Mouse (Mus musculus) G1E (cell line): Measurements from ENCODE around the gene Rgs9bp.

ENCODE experiments used
- CTCF ChIP-seq: IDR thresholded peaks from 2 replicates; pipeline ENCODE4 v1.5.1; 2012; ENCODE audit warnings: low read depth, low read length, inconsistent platforms, mixed read lengths
- GATA1 ChIP-seq: IDR thresholded peaks from 2 replicates; pipeline ENCODE4 v1.6.1; 2012; ENCODE audit warnings: borderline replicate concordance, low read length, inconsistent platforms, mixed read lengths
- POLR2AphosphoS5 ChIP-seq: IDR thresholded peaks from 2 replicates; pipeline ENCODE4 v1.6.1; 2012; ENCODE audit warnings: low read depth, low read length, inconsistent platforms; ENCODE audit not compliant: insufficient replicate concordance
- TAL1 ChIP-seq: conservative IDR thresholded peaks from 2 replicates; pipeline ENCODE4 v1.6.1; 2012; ENCODE audit warnings: low read depth, low read length, inconsistent platforms, mixed read lengths

- TF ChIP-seq CTCF (no peak), GATA1 (no peak), TAL1 (no peak), POLR2AphosphoS5 (no peak)
These were observed 22.3 kb downstream of the Rgs9bp start for GRCm38 (mm10) chr7:35563071-35563470.
